Mouse (Mus musculus): Measurements from ENCODE around the gene Il17rd. TPM values are rescaled to one million over a fixed set of nuclear protein-coding genes. Genes with fewer than 3 reads are reported as not detected.

The Il17rd gene
- polyA plus RNA-seq, 2 experiments: 6.0 to 15.4 TPM

- no peak for TF ChIP-seq POLR2A (IDR thresholded peaks at IDR 0.05; ENCODE audit: borderline replicate concordance, extremely low read depth, insufficient read depth, insufficient read length)
- H3K9ac ChIP-seq (ENCODE audit: low read depth, low read length, severe bottlenecking): no peak overlapping the region
- peaks cover 7% of the 10 kb centered on the region; the same call in 1 of the 2 replicates for H3K4me1 ChIP-seq (ENCODE audit: control insufficient read depth, insufficient read depth, low read length)
- H3K27ac ChIP-seq (replicated peaks; ENCODE audit: low read depth, low read length): 0 out of 2 replicates have a peak overlapping the region, but pooled peaks have one; percentile 20
- WGBS: 56% methylated on average over 6 of the region's 6 CpGs
- no peaks in the 10 kb centered on the region for H3K9me3 ChIP-seq (ENCODE audit: control insufficient read depth, low read length)
- peak; percentile 54; the same call in 1 of the 2 replicates for ATAC-seq (ENCODE audit: low FRiP score, low read depth)
- no peak overlapping the region for H3K4me2 ChIP-seq (replicated peaks; ENCODE audit: low read depth, low read length, severe bottlenecking)
- peaks cover 46% of the 10 kb centered on the region for H3K36me3 ChIP-seq (ENCODE audit: control insufficient read depth, insufficient read depth, low read length)
- H3K4me3 ChIP-seq (replicated peaks; ENCODE audit: low read length): no peak overlapping the region
- no peaks in the 10 kb centered on the region for H3K27me3 ChIP-seq (ENCODE audit: control insufficient read depth, insufficient read depth, low read length)
- DNase-seq (ENCODE audit: low spot score): no peak
Observed at GRCm38 (mm10) chr14:27102720-27103119, 64.0 kb downstream of the Il17rd start.

- DNase-seq (ENCODE audit: low spot score) (peak; percentile 53), ATAC-seq (ENCODE audit: low FRiP score, low read depth) (peak; percentile 31; the same call in 1 of the 2 replicates)
- no peak for TF ChIP-seq POLR2A (IDR thresholded peaks at IDR 0.05; ENCODE audit: borderline replicate concordance, extremely low read depth, insufficient read depth, insufficient read length)
- Histone ChIP-seq H3K27ac (replicated peaks; ENCODE audit: low read depth, low read length) (peak overlapping the region; percentile 19; the same call in 1 of the 2 replicates), H3K9me3 (ENCODE audit: control insufficient read depth, low read length) (no peaks in the 10 kb centered on the region), H3K27me3 (ENCODE audit: control insufficient read depth, insufficient read depth, low read length) (no peaks in the 10 kb centered on the region), H3K36me3 (ENCODE audit: control insufficient read depth, insufficient read depth, low read length) (peaks cover 19% of the 10 kb centered on the region), H3K4me3 (replicated peaks; ENCODE audit: low read length) (no peak overlapping the region), H3K9ac (ENCODE audit: low read depth, low read length, severe bottlenecking) (no peak overlapping the region), H3K4me1 (ENCODE audit: control insufficient read depth, insufficient read depth, low read length) (peaks cover 2% of the 10 kb centered on the region; the same call in 1 of the 2 replicates), H3K4me2 (replicated peaks; ENCODE audit: low read depth, low read length, severe bottlenecking) (no peak overlapping the region)
- WGBS: 74% methylated on average over 12 of the region's 12 CpGs
Observed at GRCm38 (mm10) chr14:27105731-27106457, 67.2 kb downstream of the Il17rd start.

GRCm38 (mm10) chr14:27108748-27109504 lies 70.2 kb downstream of the Il17rd start:
- no peaks in the 10 kb centered on the region for H3K9me3 ChIP-seq (ENCODE audit: control insufficient read depth, low read length)
- WGBS: 66% methylated on average over 6 of the region's 6 CpGs
- peaks cover 6% of the 10 kb centered on the region; the same call in 1 of the 2 replicates for H3K36me3 ChIP-seq (ENCODE audit: control insufficient read depth, insufficient read depth, low read length)
- TF ChIP-seq POLR2A (IDR thresholded peaks at IDR 0.05; ENCODE audit: borderline replicate concordance, extremely low read depth, insufficient read depth, insufficient read length): no peak
- H3K4me3 ChIP-seq (replicated peaks; ENCODE audit: low read length): no peak overlapping the region
- no peak for DNase-seq (ENCODE audit: low spot score)
- no peak overlapping the region for H3K27ac ChIP-seq (replicated peaks; ENCODE audit: low read depth, low read length)
- no peaks in the 10 kb centered on the region for H3K27me3 ChIP-seq (ENCODE audit: control insufficient read depth, insufficient read depth, low read length)
- no peak overlapping the region for H3K4me2 ChIP-seq (replicated peaks; ENCODE audit: low read depth, low read length, severe bottlenecking)
- H3K9ac ChIP-seq (ENCODE audit: low read depth, low read length, severe bottlenecking): no peak overlapping the region
- no peak for ATAC-seq (ENCODE audit: low FRiP score, low read depth)
- no peaks in the 10 kb centered on the region; the same call in 1 of the 2 replicates for H3K4me1 ChIP-seq (ENCODE audit: control insufficient read depth, insufficient read depth, low read length)

DNA sequence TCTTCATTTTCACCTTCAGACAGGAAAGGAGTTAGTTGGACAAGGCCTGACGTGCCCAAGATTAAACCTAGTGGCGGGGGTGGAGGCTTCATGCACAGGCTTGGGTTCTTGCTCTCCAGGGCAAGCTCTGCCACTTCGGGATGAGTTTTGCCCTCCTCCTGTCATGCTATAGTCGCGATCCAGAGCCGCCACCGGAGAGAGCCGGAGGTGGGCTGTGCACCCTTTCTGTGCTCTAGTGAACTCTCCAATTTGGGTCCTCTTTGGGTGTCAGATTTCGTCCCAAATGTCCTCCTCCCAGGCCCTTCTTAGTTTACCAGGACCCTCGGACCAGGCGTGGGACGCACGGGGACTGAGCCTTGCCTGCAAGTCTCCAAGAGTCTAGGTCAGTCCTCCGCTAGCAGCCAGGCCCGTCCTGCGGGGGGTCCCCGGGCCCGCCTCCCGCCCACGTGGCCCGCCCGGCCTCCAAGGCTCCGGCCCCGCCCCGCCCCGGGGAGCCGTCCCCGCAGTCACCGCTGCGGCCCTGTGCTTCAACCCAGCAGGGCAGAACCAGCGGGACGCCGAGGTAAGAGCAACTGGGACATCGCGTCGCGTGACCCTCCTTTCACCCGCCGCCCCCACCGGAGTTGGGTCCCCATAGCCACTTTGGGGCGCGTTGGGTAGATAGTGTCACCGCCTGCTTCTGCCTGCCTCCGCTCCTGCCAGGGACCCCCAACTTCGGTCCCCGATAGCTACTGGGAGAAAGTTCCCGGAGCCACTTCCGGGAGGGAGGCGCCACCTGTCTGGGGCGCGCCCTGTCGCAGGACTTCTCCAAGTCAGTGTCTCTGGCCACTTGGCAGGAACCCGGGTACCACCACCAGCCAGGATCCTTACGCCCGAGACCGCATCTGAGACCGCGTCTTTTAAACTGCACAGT lies 75.9 kb downstream of the Il17rd start, which contains the start of gene Arhgef3:
Arhgef3 (plus strand) TSS at position 538 of the 913 bp plus-strand sequence.
- no peak for TF ChIP-seq POLR2A (IDR thresholded peaks at IDR 0.05; ENCODE audit: borderline replicate concordance, extremely low read depth, insufficient read depth, insufficient read length)
- 3% methylated on average over 51 of the region's 58 CpGs for WGBS
- DNase-seq (ENCODE audit: low spot score): no peak
- H3K4me3 ChIP-seq (replicated peaks; ENCODE audit: low read length): peak within 1 kb of the TSS; percentile 61
- H3K9ac ChIP-seq (ENCODE audit: low read depth, low read length, severe bottlenecking): peak within 1 kb of the TSS; percentile 54
- no peaks in the 10 kb centered on the region for H3K36me3 ChIP-seq (ENCODE audit: control insufficient read depth, insufficient read depth, low read length)
- ATAC-seq (ENCODE audit: low FRiP score, low read depth): peak; percentile 83
- H3K4me2 ChIP-seq (replicated peaks; ENCODE audit: low read depth, low read length, severe bottlenecking): peak within 1 kb of the TSS; percentile 99
- peaks cover 8% of the 10 kb centered on the region; the same call in 1 of the 2 replicates for H3K27me3 ChIP-seq (ENCODE audit: control insufficient read depth, insufficient read depth, low read length)
- no peaks in the 10 kb centered on the region for H3K9me3 ChIP-seq (ENCODE audit: control insufficient read depth, low read length)
- H3K4me1 ChIP-seq (ENCODE audit: control insufficient read depth, insufficient read depth, low read length): peaks cover 5% of the 10 kb centered on the region; the same call in 1 of the 2 replicates
- H3K27ac ChIP-seq (replicated peaks; ENCODE audit: low read depth, low read length): no peak within 1 kb of the TSS
